Mouse (Mus musculus) MEL (cell line): ENCODE measurements around the gene Arhgap5.

ENCODE experiments used
- GATA1 ChIP-seq: IDR thresholded peaks from 2 replicates; pipeline ENCODE4 v1.6.1; 2011; ENCODE audit warnings: low read depth, low read length, improper control_type of control experiment
- RCOR1 ChIP-seq: IDR thresholded peaks from 2 replicates; pipeline ENCODE4 v1.6.1; 2012; ENCODE audit warnings: low read depth, mild to moderate bottlenecking, inconsistent platforms, low read length, improper control_type of control experiment

- TF ChIP-seq GATA1 (no peak), RCOR1 (no peak)
These were observed 21.7 kb upstream of the Arhgap5 start for GRCm38 (mm10) chr12:52481969-52482550.
